Mouse (Mus musculus) sigmoid colon, adult 10 weeks (tissue): ENCODE data around the gene Gypa. TPM values are rescaled to one million over a fixed set of nuclear protein-coding genes. Genes with fewer than 3 reads are reported as not detected.

Experiments used
- polyA plus RNA-seq: library from polyadenylated mRNA; stranded (reverse); fragments of 350-450 nt; fragmentation: Illumina TruSeq; extraction: RNeasy Lipid Tissue Mini Kit (QIAGEN cat#74804); gene quantifications from one replicate; pipeline ENCODE4 v1.2.3, GENCODE M21; 2014; ENCODE audit warnings: low read depth, low replicate concordance

Gypa gene
- polyA plus RNA-seq: 3.5 TPM

GRCm38 (mm10) chr8:80493523-80494345 lies at the start of gene Gypa:
Gypa (plus strand) TSS chr8:80493781.

Other genes with a start within 250 kb of the Gypa start
- gene Frem3, start 117.3 kb downstream of the Gypa start, polyA plus RNA-seq: not detected
- gene Smarca5, start 245.7 kb downstream of the Gypa start, polyA plus RNA-seq: 187 TPM